Mouse (Mus musculus) liver, embryonic 16.5 days (tissue): ENCODE measurements at regions not wholly inside any gene's neighbourhood (a gene's known extent, or its start where the extent isn't known, plus 50 kb on each side); places are given as distances from the start of the nearest gene placed in this dataset.
A peak's percentile ranks its signal among the peaks of the same experiment; 100 is the strongest.

ENCODE experiments used
- ATAC-seq: fragments of 200-750 bp; cut with Nextera tagmentation; 2 replicates; pipeline ENCODE4 v1.8.0; 2017; ENCODE audit warnings: low read depth, mild to moderate bottlenecking, moderate number of reproducible peaks, moderate library complexity
- H3K27ac ChIP-seq: fragments of 300-500 bp; sonication (generic); 2 replicates; pipeline ENCODE4 v1.5.1; 2014; ENCODE audit warnings: mild to moderate bottlenecking, low read length
- H3K27me3 ChIP-seq: fragments of 300-500 bp; sonication (generic); 2 replicates; pipeline ENCODE4 v1.6.1; 2014; ENCODE audit warnings: low read depth, low read length, mixed read lengths; ENCODE audit not compliant: control insufficient read depth, insufficient read depth
- H3K36me3 ChIP-seq: fragments of 300-500 bp; sonication (generic); 2 replicates; pipeline ENCODE4 v1.6.1; 2014; ENCODE audit warnings: mild to moderate bottlenecking; ENCODE audit not compliant: control insufficient read depth, insufficient read depth
- H3K4me1 ChIP-seq: fragments of 300-500 bp; sonication (generic); 2 replicates; pipeline ENCODE4 v1.6.1; 2014; ENCODE audit warnings: low read depth, low read length, mixed read lengths; ENCODE audit not compliant: control insufficient read depth
- H3K4me2 ChIP-seq: fragments of 300-500 bp; sonication (generic); 2 replicates; pipeline ENCODE4 v1.6.1; 2014; ENCODE audit warnings: low read depth, low read length, mixed read lengths
- H3K4me3 ChIP-seq: fragments of 300-500 bp; sonication (generic); 2 replicates; pipeline ENCODE4 v1.5.1; 2014; ENCODE audit warnings: low read depth, mild to moderate bottlenecking, low read length
- H3K9ac ChIP-seq: fragments of 300-500 bp; sonication (generic); 2 replicates; pipeline ENCODE4 v1.6.1; 2014; ENCODE audit warnings: low read depth, low read length
- H3K9me3 ChIP-seq: fragments of 300-500 bp; sonication (generic); replicated peaks from 2 replicates; pipeline ENCODE4 v1.6.1; 2016; ENCODE audit warnings: low read length; ENCODE audit not compliant: control insufficient read depth
- WGBS: fragments of 180-500 bp; shearing (Covaris S2); extraction: QIAGEN DNeasy Blood & Tissue Kit; methylation state at CpG from one replicate; pipeline ENCODE4 v1.1.7; 2014; ENCODE audit not compliant: insufficient replicate concordance; 5-methylcytosine and 5-hydroxymethylcytosine counted together

DNA sequence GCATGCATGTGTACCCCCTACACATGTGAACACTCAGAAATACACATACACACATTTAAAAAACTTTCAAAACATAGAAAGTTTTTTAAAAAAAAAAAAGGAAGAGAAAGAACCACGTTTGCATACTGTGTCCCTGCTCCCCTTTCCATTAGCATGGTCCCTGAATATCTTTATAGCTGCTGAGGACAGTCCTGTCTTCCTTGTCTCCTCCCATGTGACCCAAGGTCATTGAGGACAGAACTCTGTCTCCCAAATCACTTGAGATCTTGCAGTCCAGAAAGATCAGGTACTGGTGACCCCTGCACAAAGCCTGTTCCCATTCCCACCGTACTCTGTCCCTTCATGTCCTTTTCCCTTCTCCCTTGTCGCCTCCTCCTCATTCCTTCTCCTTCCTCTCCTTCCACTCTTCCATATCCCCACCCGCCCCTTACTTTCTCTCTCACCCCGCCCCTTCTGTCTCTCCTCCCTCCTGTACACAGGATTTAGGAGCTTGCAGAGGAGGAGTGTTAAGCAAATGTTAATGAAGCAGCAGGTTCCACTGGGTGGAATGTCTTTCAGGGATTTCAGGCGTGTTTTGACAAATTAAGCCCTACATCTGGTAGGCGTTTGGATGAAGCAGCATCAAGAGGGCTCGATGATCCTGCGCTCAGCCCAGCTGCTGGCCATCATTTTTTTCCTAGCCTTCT, 125.6 kb downstream of the Cxcl12 start:
- no peak overlapping the region for H3K9ac ChIP-seq
- H3K4me2 ChIP-seq, result no peak overlapping the region
- no peak for ATAC-seq
- 52% methylated on average over 9 of the region's 9 CpGs for WGBS
- no peaks in the 10 kb centered on the region for H3K4me1 ChIP-seq
- no peaks in the 10 kb centered on the region for H3K9me3 ChIP-seq
- no peaks in the 10 kb centered on the region for H3K36me3 ChIP-seq
- no peak overlapping the region for H3K27ac ChIP-seq
- H3K27me3 ChIP-seq, result no peaks in the 10 kb centered on the region
- no peak overlapping the region for H3K4me3 ChIP-seq

DNA sequence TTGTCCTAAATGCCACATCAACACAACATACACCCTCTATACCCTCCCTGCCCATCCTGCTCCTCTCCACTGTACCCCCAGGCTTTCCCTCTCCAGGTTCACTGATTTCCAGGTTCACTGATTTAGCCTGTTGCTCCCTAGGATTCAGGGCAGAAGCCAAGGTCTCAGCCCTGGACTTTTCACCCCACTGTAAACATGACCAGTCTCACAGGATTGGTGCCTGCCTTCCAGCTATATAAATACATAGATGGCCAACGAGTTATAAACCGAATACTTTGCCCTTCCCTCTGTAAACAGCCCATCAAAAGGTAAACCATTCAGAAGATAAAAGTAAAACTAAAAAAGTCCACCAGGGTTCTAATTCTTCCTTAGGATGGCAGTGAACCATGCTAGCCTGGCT, 129.6 kb downstream of the Cxcl12 start:
- no peak overlapping the region for H3K4me3 ChIP-seq
- no peaks in the 10 kb centered on the region for H3K4me1 ChIP-seq
- H3K27me3 ChIP-seq, result no peaks in the 10 kb centered on the region
- H3K9ac ChIP-seq, result no peak overlapping the region
- no peaks in the 10 kb centered on the region for H3K36me3 ChIP-seq
- ATAC-seq, result peak; percentile 84
- H3K9me3 ChIP-seq, result no peaks in the 10 kb centered on the region
- H3K4me2 ChIP-seq, result no peak overlapping the region
- H3K27ac ChIP-seq, result peak overlapping the region; percentile 67; the same call in 1 of the 2 replicates
- WGBS, result 55% methylated on average over 2 of the region's 2 CpGs

- H3K4me3 ChIP-seq, result no peak overlapping the region
- H3K27ac ChIP-seq, result peak overlapping the region; percentile 64
- H3K4me2 ChIP-seq, result peak overlapping the region; percentile 19; the same call in 1 of the 2 replicates
- no peaks in the 10 kb centered on the region for H3K9me3 ChIP-seq
- H3K27me3 ChIP-seq, result no peaks in the 10 kb centered on the region
- no peaks in the 10 kb centered on the region for H3K4me1 ChIP-seq
- 62% methylated on average over 7 of the region's 7 CpGs for WGBS
- H3K9ac ChIP-seq, result no peak overlapping the region
- peak; percentile 72 for ATAC-seq
- H3K36me3 ChIP-seq, result no peaks in the 10 kb centered on the region
These were observed 131.4 kb downstream of the Cxcl12 start for GRCm38 (mm10) chr6:117299503-117300288.

DNA sequence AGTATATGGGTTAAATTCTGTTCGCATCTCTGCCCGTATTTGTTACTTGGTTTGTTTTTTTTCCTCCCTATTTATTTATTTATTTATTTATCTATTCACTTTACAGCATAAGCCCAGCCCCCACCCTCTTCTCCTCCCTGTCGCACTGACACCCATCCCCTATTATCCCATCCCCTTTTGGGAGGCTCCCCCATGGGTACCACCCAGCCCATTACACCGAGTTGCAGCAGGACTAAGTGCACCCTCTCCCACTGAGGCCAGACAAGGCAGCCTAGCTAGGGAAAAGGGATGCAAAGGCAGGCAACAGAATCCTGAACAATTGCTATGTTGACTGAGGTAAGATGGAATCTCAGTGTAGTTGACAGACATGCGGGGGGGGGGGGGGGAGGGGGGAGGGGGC, 135.0 kb downstream of the Cxcl12 start:
- no peak for ATAC-seq
- no peak overlapping the region for H3K4me2 ChIP-seq
- H3K9ac ChIP-seq, result no peak overlapping the region
- WGBS, result 54% methylated on average over 4 of the region's 5 CpGs
- no peaks in the 10 kb centered on the region for H3K27me3 ChIP-seq
- no peaks in the 10 kb centered on the region for H3K36me3 ChIP-seq
- H3K4me3 ChIP-seq, result no peak overlapping the region
- no peaks in the 10 kb centered on the region for H3K4me1 ChIP-seq
- H3K9me3 ChIP-seq, result no peaks in the 10 kb centered on the region
- H3K27ac ChIP-seq, result no peak overlapping the region

DNA sequence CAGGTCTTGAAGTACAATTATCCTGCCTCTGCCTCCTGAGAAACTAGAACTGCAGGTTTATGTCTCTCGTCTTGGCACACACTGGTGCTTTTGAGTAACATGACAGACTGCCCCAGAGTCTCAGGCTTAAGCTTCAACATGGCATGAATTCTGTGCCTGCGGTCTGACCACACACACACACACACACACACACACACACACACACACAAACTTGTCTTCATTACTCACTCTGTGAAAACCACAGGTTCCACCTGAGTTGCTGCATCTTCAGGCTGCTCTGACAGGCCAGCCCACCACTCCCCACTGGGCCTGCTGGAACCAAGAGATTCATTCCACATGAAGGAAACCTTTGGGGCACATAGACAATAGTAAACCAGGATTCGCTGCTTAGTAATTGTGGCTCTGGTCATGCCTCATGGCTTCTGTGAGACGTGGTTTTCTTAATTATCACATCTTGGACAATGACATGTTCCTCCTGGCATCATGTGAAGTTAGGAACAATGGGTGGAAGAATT, 137.5 kb downstream of the Cxcl12 start:
- Histone ChIP-seq H3K4me2 (no peak overlapping the region), H3K36me3 (no peaks in the 10 kb centered on the region), H3K27ac (no peak overlapping the region), H3K9ac (no peak overlapping the region), H3K9me3 (no peaks in the 10 kb centered on the region), H3K4me1 (no peaks in the 10 kb centered on the region), H3K27me3 (no peaks in the 10 kb centered on the region), H3K4me3 (no peak overlapping the region)
- 60% methylated on average over 4 of the region's 4 CpGs for WGBS
- ATAC-seq, result no peak

DNA sequence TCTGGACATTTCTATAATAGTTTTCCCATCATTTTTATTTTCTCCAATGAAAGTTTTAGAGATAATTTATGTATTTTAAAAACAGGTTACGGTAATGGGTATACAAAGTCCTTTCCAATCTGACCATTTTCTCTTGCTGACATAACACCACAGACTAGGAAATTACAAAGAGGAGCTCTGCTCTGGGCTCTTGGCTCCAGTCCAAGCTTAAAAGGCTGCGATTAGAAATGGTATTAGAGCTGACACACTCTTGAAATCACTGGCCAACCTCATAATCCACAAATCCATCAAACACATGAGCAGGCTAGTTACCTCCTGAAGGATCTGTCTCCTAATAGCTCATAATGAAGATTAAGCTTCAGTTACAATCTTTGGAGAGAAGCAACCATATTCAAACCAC, 140.3 kb downstream of the Cxcl12 start:
- H3K9me3 ChIP-seq, result no peaks in the 10 kb centered on the region
- H3K4me1 ChIP-seq, result no peaks in the 10 kb centered on the region
- H3K9ac ChIP-seq, result no peak overlapping the region
- no peaks in the 10 kb centered on the region for H3K36me3 ChIP-seq
- no peak overlapping the region for H3K27ac ChIP-seq
- no peak for ATAC-seq
- H3K27me3 ChIP-seq, result no peaks in the 10 kb centered on the region
- no peak overlapping the region for H3K4me3 ChIP-seq
- H3K4me2 ChIP-seq, result no peak overlapping the region
- WGBS, result 64% methylated on average over 2 of the region's 2 CpGs

GRCm38 (mm10) chr6:117312891-117313781, 144.8 kb downstream of the Cxcl12 start:
- WGBS, result 61% methylated on average over 13 of the region's 13 CpGs
- H3K9ac ChIP-seq, result no peak overlapping the region
- H3K4me2 ChIP-seq, result no peak overlapping the region
- no peaks in the 10 kb centered on the region for H3K36me3 ChIP-seq
- no peaks in the 10 kb centered on the region for H3K27me3 ChIP-seq
- H3K4me3 ChIP-seq, result no peak overlapping the region
- no peak for ATAC-seq
- no peak overlapping the region for H3K27ac ChIP-seq
- no peaks in the 10 kb centered on the region for H3K9me3 ChIP-seq
- H3K4me1 ChIP-seq, result no peaks in the 10 kb centered on the region

DNA sequence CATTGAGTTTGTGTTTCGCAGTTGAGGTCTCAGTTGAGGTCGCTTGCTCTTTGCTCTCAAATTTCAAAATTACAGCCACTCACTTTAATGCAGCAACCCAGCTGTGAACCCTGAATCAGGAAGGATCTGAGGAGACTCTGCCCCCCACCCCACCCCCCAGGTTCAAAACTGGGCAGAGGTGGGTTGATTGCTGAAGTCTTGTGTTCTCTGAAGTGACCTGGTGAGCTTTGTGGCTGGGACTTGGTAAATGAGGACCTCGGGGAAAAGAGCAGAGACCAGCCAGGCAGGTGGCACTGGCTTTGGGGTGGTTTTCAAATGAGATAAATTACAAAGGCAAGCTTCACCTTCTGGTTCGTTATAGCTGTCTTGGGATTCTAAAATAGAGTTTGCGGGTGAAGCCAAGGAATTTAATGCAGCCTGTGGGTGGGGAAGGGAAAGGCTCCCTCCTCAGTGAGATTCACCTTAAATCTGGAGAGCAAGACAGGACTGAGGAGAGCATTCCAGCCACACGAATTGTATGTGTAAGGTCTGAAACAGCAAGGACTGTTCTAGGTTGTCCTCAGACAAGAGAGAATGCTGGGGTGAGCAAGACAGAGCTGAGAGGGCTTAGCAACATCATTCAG, 145.7 kb downstream of the Cxcl12 start:
- no peaks in the 10 kb centered on the region for H3K4me1 ChIP-seq
- no peak for ATAC-seq
- no peak overlapping the region for H3K27ac ChIP-seq
- no peaks in the 10 kb centered on the region for H3K27me3 ChIP-seq
- WGBS, result 53% methylated on average over 6 of the region's 6 CpGs
- H3K4me2 ChIP-seq, result no peak overlapping the region
- no peak overlapping the region for H3K4me3 ChIP-seq
- H3K9ac ChIP-seq, result no peak overlapping the region
- H3K36me3 ChIP-seq, result no peaks in the 10 kb centered on the region
- H3K9me3 ChIP-seq, result no peaks in the 10 kb centered on the region
